Mouse (Mus musculus): Measurements from ENCODE around the gene B4galnt3. TPM values are rescaled to one million over a fixed set of nuclear protein-coding genes. Genes with fewer than 3 reads are reported as not detected.
A peak's percentile ranks its signal among the peaks of the same experiment; 100 is the strongest.

Gene B4galnt3
- polyA plus RNA-seq, 1 experiment from 2014 or later, result 1.1 TPM

GRCm38 (mm10) chr6:120242530-120242929 lies 51.8 kb downstream of the B4galnt3 start:
- no peak for ATAC-seq (ENCODE audit: insufficient number of reproducible peaks, low FRiP score, low TSS enrichment, low read depth)
- Histone ChIP-seq H3K4me2 (no peak overlapping the region), H3K27me3 (no peaks in the 10 kb centered on the region)

GRCm38 (mm10) chr6:120241453-120241852 lies 52.9 kb downstream of the B4galnt3 start:
- Histone ChIP-seq H3K27ac (no peak overlapping the region), H3K36me3 (no peaks in the 10 kb centered on the region), H3K4me2 (no peak overlapping the region), H3K4me3 (no peak overlapping the region), H3K9me3 (no peaks in the 10 kb centered on the region), H3K9ac (no peak overlapping the region), H3K27me3 (no peaks in the 10 kb centered on the region), H3K4me1 (no peaks in the 10 kb centered on the region)
- no peak for ATAC-seq (ENCODE audit: insufficient number of reproducible peaks, low FRiP score, low TSS enrichment, low read depth)
- 76% methylated on average over 12 of the region's 12 CpGs for WGBS

More at GRCm38 (mm10) chr6:120242530-120242929, 51.8 kb downstream of the B4galnt3 start:
- no peak overlapping the region for H3K9ac ChIP-seq
- no peak overlapping the region for H3K27ac ChIP-seq
- 65% methylated on average over 8 of the region's 8 CpGs for WGBS
- no peaks in the 10 kb centered on the region for H3K36me3 ChIP-seq
- H3K4me3 ChIP-seq, result no peak overlapping the region
- no peaks in the 10 kb centered on the region for H3K9me3 ChIP-seq
- no peaks in the 10 kb centered on the region for H3K4me1 ChIP-seq

- no peak overlapping the region for H3K4me2 ChIP-seq
- 0 out of 2 replicates have a peak overlapping the region, but pooled peaks have one; percentile 3 for H3K27ac ChIP-seq
- no peak for ATAC-seq (ENCODE audit: insufficient number of reproducible peaks, low FRiP score, low TSS enrichment, low read depth)
These were observed 53.9 kb downstream of the B4galnt3 start for GRCm38 (mm10) chr6:120240461-120240860.

DNA sequence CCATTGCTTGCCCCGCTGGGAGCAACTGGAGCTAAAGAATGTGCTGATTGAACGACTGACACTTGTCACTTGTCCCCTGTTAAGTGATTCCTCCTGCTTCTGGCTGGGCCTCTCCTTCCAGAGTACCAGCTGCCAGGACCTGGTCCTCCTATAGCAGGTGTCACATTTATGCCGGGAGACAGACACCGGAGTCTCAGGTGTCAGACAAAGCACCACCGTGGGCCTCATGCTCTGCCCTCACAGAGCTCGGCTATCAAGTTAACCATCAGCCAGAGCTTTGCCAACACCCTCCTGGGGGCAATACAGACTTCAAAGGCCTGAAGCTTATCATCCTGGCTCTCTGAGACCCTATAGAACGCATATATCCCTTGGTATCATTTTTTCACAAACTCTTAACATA lies 58.5 kb downstream of the B4galnt3 start:
- WGBS, result 47% methylated on average over 7 of the region's 7 CpGs
- Histone ChIP-seq H3K4me3 (no peak overlapping the region), H3K4me2 (no peak overlapping the region)

More at GRCm38 (mm10) chr6:120240461-120240860, 53.9 kb downstream of the B4galnt3 start:
- WGBS, result 77% methylated on average over 5 of the region's 5 CpGs
- H3K9ac ChIP-seq, result no peak overlapping the region
- H3K9me3 ChIP-seq, result no peaks in the 10 kb centered on the region
- H3K27me3 ChIP-seq, result no peaks in the 10 kb centered on the region
- H3K4me3 ChIP-seq, result no peak overlapping the region
- H3K36me3 ChIP-seq, result no peaks in the 10 kb centered on the region
- H3K4me1 ChIP-seq, result no peaks in the 10 kb centered on the region

DNA sequence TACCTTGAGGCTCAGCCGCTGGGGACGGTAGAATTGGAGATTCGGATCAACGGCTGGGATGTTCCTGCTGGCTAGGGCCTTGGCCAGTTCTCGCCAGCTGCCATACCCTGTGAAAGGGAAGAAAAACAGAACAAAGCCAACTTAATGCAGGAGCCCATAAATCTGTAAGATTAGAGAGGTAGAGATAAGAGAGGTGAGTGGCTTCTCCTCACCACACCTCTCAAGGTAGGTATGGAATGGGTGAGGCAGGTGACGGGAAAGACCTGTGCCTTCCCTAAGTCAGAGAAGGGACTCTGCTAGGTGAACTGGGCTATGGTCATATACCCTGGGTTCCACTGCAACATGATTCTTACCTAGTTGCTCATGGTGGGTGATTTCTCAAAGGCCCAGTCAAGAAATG lies 61.5 kb downstream of the B4galnt3 start:
- Histone ChIP-seq H3K27me3 (no peaks in the 10 kb centered on the region), H3K9me3 (no peaks in the 10 kb centered on the region), H3K4me1 (no peaks in the 10 kb centered on the region), H3K36me3 (no peaks in the 10 kb centered on the region), H3K27ac (no peak overlapping the region), H3K4me2 (no peak overlapping the region), H3K4me3 (no peak overlapping the region), H3K9ac (no peak overlapping the region)
- ATAC-seq (ENCODE audit: insufficient number of reproducible peaks, low FRiP score, low TSS enrichment, low read depth), result no peak
- 90% methylated on average over 6 of the region's 6 CpGs for WGBS

More for the DNA sequence above, 58.5 kb downstream of the B4galnt3 start:
- no peak for ATAC-seq (ENCODE audit: insufficient number of reproducible peaks, low FRiP score, low TSS enrichment, low read depth)
- Histone ChIP-seq H3K9ac (no peak overlapping the region), H3K9me3 (no peaks in the 10 kb centered on the region), H3K36me3 (no peaks in the 10 kb centered on the region), H3K27ac (no peak overlapping the region), H3K27me3 (no peaks in the 10 kb centered on the region), H3K4me1 (no peaks in the 10 kb centered on the region)

DNA sequence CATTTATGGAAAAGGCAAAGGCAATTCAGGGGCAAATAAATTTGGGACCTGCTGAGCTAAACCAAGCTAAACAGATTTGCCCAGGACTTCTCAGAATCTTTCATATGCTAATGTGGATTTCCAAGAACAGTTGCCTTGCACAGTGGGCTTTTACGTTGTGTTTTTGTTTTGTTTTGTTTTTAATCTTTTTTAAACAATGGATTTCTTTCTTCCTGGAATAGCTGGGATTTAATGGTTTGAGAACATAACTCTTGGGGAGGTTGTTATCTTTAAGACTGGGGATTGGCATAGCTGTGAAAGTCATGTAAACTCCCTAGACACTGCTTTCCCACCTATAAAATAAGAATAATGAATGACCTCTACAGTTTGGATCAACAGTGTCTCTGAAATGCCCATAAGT lies 63.9 kb downstream of the B4galnt3 start:
- Histone ChIP-seq H3K27ac (no peak overlapping the region), H3K36me3 (no peaks in the 10 kb centered on the region), H3K4me1 (peaks cover 5% of the 10 kb centered on the region; the same call in 1 of the 2 replicates), H3K27me3 (no peaks in the 10 kb centered on the region), H3K9ac (no peak overlapping the region), H3K4me2 (no peak overlapping the region), H3K4me3 (no peak overlapping the region), H3K9me3 (no peaks in the 10 kb centered on the region)
- 48% methylated on average over 1 of the region's 1 CpGs for WGBS
- ATAC-seq (ENCODE audit: insufficient number of reproducible peaks, low FRiP score, low TSS enrichment, low read depth), result no peak

DNA sequence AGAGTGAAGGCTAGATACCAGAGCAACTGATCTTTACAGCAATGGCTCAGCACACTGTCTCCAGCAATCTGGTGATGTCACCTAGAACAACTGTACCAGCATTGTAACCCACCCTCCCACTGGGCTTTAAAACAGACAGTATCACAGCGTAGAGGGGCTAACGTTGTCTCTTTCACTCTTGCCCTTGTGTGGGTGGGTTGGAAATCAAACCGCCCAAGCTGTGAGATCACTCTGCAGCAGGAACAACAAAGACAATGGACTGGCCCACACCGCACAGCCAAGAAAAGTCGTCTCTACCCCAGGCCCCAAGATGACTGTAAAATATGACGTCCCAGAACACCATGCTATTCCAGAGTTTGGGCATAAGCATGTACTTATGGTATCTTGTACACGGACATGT lies 64.6 kb downstream of the B4galnt3 start:
- H3K4me2 ChIP-seq, result no peak overlapping the region
- WGBS, result 72% methylated on average over 7 of the region's 7 CpGs
- no peaks in the 10 kb centered on the region for H3K9me3 ChIP-seq
- H3K4me1 ChIP-seq, result peaks cover 6% of the 10 kb centered on the region; the same call in 1 of the 2 replicates
- H3K4me3 ChIP-seq, result no peak overlapping the region
- no peak for ATAC-seq (ENCODE audit: insufficient number of reproducible peaks, low FRiP score, low TSS enrichment, low read depth)
- H3K9ac ChIP-seq, result no peak overlapping the region
- no peak overlapping the region for H3K27ac ChIP-seq
- H3K36me3 ChIP-seq, result no peaks in the 10 kb centered on the region
- H3K27me3 ChIP-seq, result no peaks in the 10 kb centered on the region

GRCm38 (mm10) chr6:120227068-120227467 lies 67.3 kb downstream of the B4galnt3 start:
- 84% methylated on average over 7 of the region's 7 CpGs for WGBS
- Histone ChIP-seq H3K27me3 (no peaks in the 10 kb centered on the region), H3K36me3 (no peaks in the 10 kb centered on the region), H3K4me1 (peaks cover 6% of the 10 kb centered on the region; the same call in 1 of the 2 replicates), H3K9ac (no peak overlapping the region), H3K4me2 (no peak overlapping the region), H3K4me3 (no peak overlapping the region), H3K9me3 (no peaks in the 10 kb centered on the region), H3K27ac (no peak overlapping the region)
- no peak for ATAC-seq (ENCODE audit: insufficient number of reproducible peaks, low FRiP score, low TSS enrichment, low read depth)

DNA sequence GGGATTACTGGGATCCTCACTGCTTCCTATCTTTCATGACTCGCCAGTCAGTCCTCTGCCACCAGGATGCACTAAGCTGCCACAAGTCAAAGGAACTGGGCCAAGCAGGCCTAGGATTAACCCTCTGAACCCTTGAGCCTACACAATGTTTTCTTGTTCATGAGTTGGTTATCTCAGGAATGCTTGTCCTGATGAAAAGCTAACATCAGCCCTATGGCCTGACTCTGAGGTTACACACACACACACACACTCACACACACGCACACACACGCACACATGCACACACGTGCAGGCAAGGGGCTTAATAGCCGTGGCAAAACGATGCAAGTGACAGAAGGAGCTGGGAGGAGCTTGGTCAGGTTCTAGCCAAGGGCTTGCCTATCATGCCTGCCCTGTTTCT lies 69.0 kb downstream of the B4galnt3 start:
- H3K9ac ChIP-seq, result no peak overlapping the region
- no peaks in the 10 kb centered on the region for H3K36me3 ChIP-seq
- no peak overlapping the region for H3K4me3 ChIP-seq
- H3K9me3 ChIP-seq, result no peaks in the 10 kb centered on the region
- no peaks in the 10 kb centered on the region for H3K27me3 ChIP-seq
- H3K4me1 ChIP-seq, result peaks cover 6% of the 10 kb centered on the region; the same call in 1 of the 2 replicates
- no peak overlapping the region for H3K4me2 ChIP-seq
- no peak for ATAC-seq (ENCODE audit: insufficient number of reproducible peaks, low FRiP score, low TSS enrichment, low read depth)
- H3K27ac ChIP-seq, result peak overlapping the region; percentile 47; the same call in 1 of the 2 replicates
- 63% methylated on average over 6 of the region's 6 CpGs for WGBS

DNA sequence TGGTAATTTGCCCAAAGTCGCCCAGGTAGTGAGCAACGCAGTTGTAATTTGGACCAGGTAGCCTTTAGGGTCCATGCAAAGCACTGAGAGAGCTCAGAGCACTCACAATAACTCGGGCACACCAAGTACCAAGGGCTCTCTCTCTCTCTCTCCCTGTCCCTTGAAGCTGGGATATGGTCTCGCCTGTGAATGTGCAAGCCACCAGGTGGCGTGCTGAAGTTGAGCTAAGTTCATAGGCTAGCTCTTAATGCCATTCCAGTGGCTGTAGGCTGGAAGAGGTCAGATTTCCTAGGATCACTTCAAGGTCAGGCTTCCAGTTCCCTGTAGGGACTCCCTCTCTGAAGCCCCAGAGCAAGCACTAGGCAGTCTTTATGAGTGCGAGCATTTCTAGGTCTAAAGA lies 71.7 kb downstream of the B4galnt3 start:
- Histone ChIP-seq H3K4me1 (peaks cover 6% of the 10 kb centered on the region; the same call in 1 of the 2 replicates), H3K27me3 (no peaks in the 10 kb centered on the region), H3K9me3 (no peaks in the 10 kb centered on the region), H3K4me2 (no peak overlapping the region), H3K27ac (no peak overlapping the region), H3K9ac (no peak overlapping the region), H3K36me3 (no peaks in the 10 kb centered on the region), H3K4me3 (no peak overlapping the region)
- no peak for ATAC-seq (ENCODE audit: insufficient number of reproducible peaks, low FRiP score, low TSS enrichment, low read depth)
- 23% methylated on average over 6 of the region's 6 CpGs for WGBS

DNA sequence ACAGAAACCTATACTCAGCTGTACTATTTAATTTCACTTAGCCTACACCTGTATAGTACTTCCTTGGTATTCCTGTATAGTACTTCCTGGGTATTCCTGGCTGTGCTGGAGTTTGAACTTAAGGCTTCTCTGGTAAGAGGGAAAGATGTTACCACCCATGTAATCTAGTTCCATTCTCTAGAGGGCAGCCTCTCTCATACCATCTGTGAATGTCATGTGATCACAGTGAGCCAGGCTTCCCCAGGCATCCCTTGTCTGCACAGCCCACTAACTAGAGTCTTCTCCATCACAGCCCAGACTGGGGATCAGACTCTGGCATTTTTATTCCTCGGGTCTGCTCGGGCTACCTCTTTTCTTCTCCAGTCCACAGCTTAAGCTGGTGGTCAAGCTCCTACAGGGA lies 75.1 kb downstream of the B4galnt3 start:
- Histone ChIP-seq H3K9ac (no peak overlapping the region), H3K27ac (no peak overlapping the region), H3K27me3 (no peaks in the 10 kb centered on the region), H3K9me3 (no peaks in the 10 kb centered on the region), H3K4me1 (no peaks in the 10 kb centered on the region), H3K4me3 (no peak overlapping the region), H3K4me2 (no peak overlapping the region), H3K36me3 (no peaks in the 10 kb centered on the region)
- ATAC-seq (ENCODE audit: insufficient number of reproducible peaks, low FRiP score, low TSS enrichment, low read depth), result no peak
- 73% methylated on average over 2 of the region's 2 CpGs for WGBS

GRCm38 (mm10) chr6:120216702-120217101 lies 77.7 kb downstream of the B4galnt3 start:
- no peaks in the 10 kb centered on the region for H3K27me3 ChIP-seq
- H3K9ac ChIP-seq, result no peak overlapping the region
- no peak for ATAC-seq (ENCODE audit: insufficient number of reproducible peaks, low FRiP score, low TSS enrichment, low read depth)
- H3K4me3 ChIP-seq, result no peak overlapping the region
- no peaks in the 10 kb centered on the region for H3K9me3 ChIP-seq
- no peak overlapping the region for H3K4me2 ChIP-seq
- WGBS, result 61% methylated on average over 1 of the region's 1 CpGs
- H3K4me1 ChIP-seq, result no peaks in the 10 kb centered on the region
- no peaks in the 10 kb centered on the region for H3K36me3 ChIP-seq
- H3K27ac ChIP-seq, result no peak overlapping the region

DNA sequence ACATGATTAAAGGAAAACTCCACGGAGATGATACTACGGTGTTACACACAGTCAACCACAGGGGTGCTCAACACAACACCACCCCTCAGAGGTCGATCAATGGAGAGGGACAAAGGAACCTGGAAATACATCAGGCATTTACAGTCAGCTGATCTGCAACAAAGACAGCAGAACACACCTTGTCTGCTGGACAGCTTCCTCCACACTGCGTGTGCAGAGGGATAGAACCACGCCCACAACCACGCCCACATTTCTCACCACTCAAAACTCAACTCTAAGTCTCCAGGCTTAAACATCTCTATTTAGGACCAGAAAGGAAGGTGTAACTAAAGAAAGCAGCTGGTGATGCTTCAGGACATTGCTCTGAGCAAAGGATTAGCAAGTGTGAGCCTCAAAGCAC lies 82.8 kb downstream of the B4galnt3 start:
- Histone ChIP-seq H3K4me2 (no peak overlapping the region), H3K27ac (no peak overlapping the region)
- 74% methylated on average over 6 of the region's 6 CpGs for WGBS

More for the DNA sequence above, 82.8 kb downstream of the B4galnt3 start:
- no peak overlapping the region for H3K4me3 ChIP-seq
- no peaks in the 10 kb centered on the region for H3K9me3 ChIP-seq
- H3K36me3 ChIP-seq, result no peaks in the 10 kb centered on the region
- H3K27me3 ChIP-seq, result no peaks in the 10 kb centered on the region
- no peak overlapping the region for H3K9ac ChIP-seq
- H3K4me1 ChIP-seq, result no peaks in the 10 kb centered on the region
- no peak for ATAC-seq (ENCODE audit: insufficient number of reproducible peaks, low FRiP score, low TSS enrichment, low read depth)

All from limb, embryonic 15.5 days (tissue).